Mouse (Mus musculus) myocyte (in vitro differentiated cells): ENCODE results near the gene Ptpn13. TPM values are rescaled to one million over a fixed set of nuclear protein-coding genes. Genes with fewer than 3 reads are reported as not detected.

Source experiments
- H3K27me3 ChIP-seq: one replicate; pipeline ENCODE4 v1.6.1; 2011; ENCODE audit not compliant: control insufficient read depth, insufficient read depth, insufficient read length
- H3K36me3 ChIP-seq: one replicate; pipeline ENCODE4 v1.6.1; 2011; ENCODE audit not compliant: control insufficient read depth, insufficient read depth
- H3K4me2 ChIP-seq: one replicate; pipeline ENCODE4 v1.6.1; 2011; ENCODE audit warnings: low read depth, control low read depth
- H3K4me3 ChIP-seq: one replicate; pipeline ENCODE4 v1.5.1; 2011; ENCODE audit warnings: mild to moderate bottlenecking, control low read depth, moderate library complexity
- H3K79me2 ChIP-seq: one replicate; pipeline ENCODE4 v1.6.1; 2011; ENCODE audit not compliant: control insufficient read depth, insufficient read depth
- H3ac ChIP-seq: one replicate; pipeline ENCODE4 v1.6.1; 2011; ENCODE audit not compliant: control insufficient read depth, insufficient read length
- CEBPB ChIP-seq: IDR thresholded peaks from 2 replicates; pipeline ENCODE4 v1.6.1; 2011; ENCODE audit warnings: mild to moderate bottlenecking, moderate library complexity; ENCODE audit not compliant: poor library complexity, insufficient read depth, severe bottlenecking
- E2F4 ChIP-seq: IDR thresholded peaks from one replicate; pipeline ENCODE4 v1.6.1; 2011; ENCODE audit warnings: mild to moderate bottlenecking, control low read depth, moderate library complexity; ENCODE audit not compliant: insufficient read depth
- MAX ChIP-seq: IDR thresholded peaks from one replicate; pipeline ENCODE4 v1.6.1; 2011; ENCODE audit warnings: low read depth, mild to moderate bottlenecking, control low read depth
- MYOD1 ChIP-seq, 3 experiments: IDR thresholded peaks; one replicate each; pipeline ENCODE4 v1.6.1; 2011; ENCODE audit warnings: control low read depth in 2 of 3, low read depth in 2 of 3, mild to moderate bottlenecking in 2 of 3, moderate library complexity in 1 of 3; ENCODE audit not compliant: insufficient read length in 2 of 3, control insufficient read depth in 1 of 3
- MYOG ChIP-seq, 3 experiments: IDR thresholded peaks; one replicate each; pipeline ENCODE4 v1.6.1; 2011; ENCODE audit warnings: control low read depth in 2 of 3, low read depth in 2 of 3, mild to moderate bottlenecking in 2 of 3; ENCODE audit not compliant: insufficient read length in 2 of 3, control insufficient read depth in 1 of 3, insufficient read depth in 1 of 3
- POLR2A ChIP-seq: IDR thresholded peaks from one replicate; pipeline ENCODE4 v1.6.1; 2011; ENCODE audit warnings: low read depth, mild to moderate bottlenecking, control low read depth, moderate library complexity; ENCODE audit not compliant: insufficient read length
- POLR2AphosphoS2 ChIP-seq: IDR thresholded peaks from one replicate; pipeline ENCODE4 v1.6.1; 2011; ENCODE audit warnings: low read depth, control low read depth; ENCODE audit not compliant: insufficient read length
- REST ChIP-seq: IDR thresholded peaks from one replicate; pipeline ENCODE4 v1.6.1; 2011; ENCODE audit warnings: mild to moderate bottlenecking, control low read depth, moderate library complexity; ENCODE audit not compliant: insufficient read depth, insufficient read length
- SRF ChIP-seq: IDR thresholded peaks from one replicate; pipeline ENCODE4 v1.6.1; 2011; ENCODE audit warnings: low read depth; ENCODE audit not compliant: control insufficient read depth, insufficient read length
- TCF12 ChIP-seq: IDR thresholded peaks from one replicate; pipeline ENCODE4 v1.6.1; 2011; ENCODE audit warnings: mild to moderate bottlenecking, control low read depth; ENCODE audit not compliant: poor library complexity, insufficient read depth, severe bottlenecking
- TCF3 ChIP-seq: IDR thresholded peaks from one replicate; pipeline ENCODE4 v1.6.1; 2011; ENCODE audit warnings: low read depth, control low read depth; ENCODE audit not compliant: insufficient read length
- USF1 ChIP-seq: IDR thresholded peaks from one replicate; pipeline ENCODE4 v1.6.1; 2011; ENCODE audit warnings: low read depth, mild to moderate bottlenecking, control low read depth, moderate library complexity
- polyA plus RNA-seq: library from polyadenylated mRNA; unstranded; fragments of >200 nt; fragmentation: generic; extraction: Trizol; gene quantifications from one replicate; pipeline ENCODE4 v1.2.1, GENCODE M21; 2012; ENCODE audit warnings: missing spikeins

Ptpn13 gene
- polyA plus RNA-seq, 1 experiment: 5.3 TPM

- no peaks in the 10 kb centered on the region for H3K79me2 ChIP-seq
- no peaks in the 10 kb centered on the region for H3K27me3 ChIP-seq
- TF ChIP-seq TCF3 (no peak), MYOD1 (IDR thresholded peaks at IDR 0.05; ENCODE audit: control insufficient read depth in 1 of 3, insufficient read length in 2 of 3, low read depth in 2 of 3) (no peak), POLR2AphosphoS2 (no peak), MYOG (IDR thresholded peaks at IDR 0.05; ENCODE audit: control insufficient read depth in 1 of 3, insufficient read depth in 1 of 3, insufficient read length in 2 of 3, low read depth in 2 of 3) (no peak), POLR2A (no peak), CEBPB (no peak), MAX (no peak), E2F4 (no peak), USF1 (no peak)
- no peak overlapping the region for H3K4me2 ChIP-seq
- no peak overlapping the region for H3ac ChIP-seq
- H3K36me3 ChIP-seq: no peaks in the 10 kb centered on the region
- H3K4me3 ChIP-seq: no peak overlapping the region
Measured at GRCm38 (mm10) chr5:103418886-103419285, 6.1 kb upstream of the Ptpn13 start.

DNA sequence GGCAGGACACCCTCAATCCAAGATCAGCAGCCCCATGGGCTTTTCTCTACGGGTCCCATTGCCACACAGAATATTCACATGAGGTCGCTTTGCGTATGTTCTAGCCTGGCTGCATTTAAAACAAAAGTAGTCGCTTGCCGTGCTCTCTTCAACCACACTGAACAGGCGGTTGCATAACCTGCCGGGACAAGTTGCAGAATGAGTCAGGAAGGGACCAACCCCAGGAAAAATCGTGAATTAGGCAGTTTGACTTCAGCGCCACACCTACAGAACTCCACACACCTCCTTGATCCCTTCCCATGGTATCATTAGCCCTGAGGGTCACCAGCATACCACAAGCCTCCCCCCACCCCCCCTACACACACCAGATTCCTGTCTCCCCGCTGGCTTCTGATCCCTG lies 4.4 kb upstream of the Ptpn13 start:
- H3K4me2 ChIP-seq: no peak overlapping the region
- H3K27me3 ChIP-seq: no peaks in the 10 kb centered on the region
- H3K36me3 ChIP-seq: no peaks in the 10 kb centered on the region
- no peaks in the 10 kb centered on the region for H3K79me2 ChIP-seq
- no peak overlapping the region for H3ac ChIP-seq
- no peak overlapping the region for H3K4me3 ChIP-seq
- no peak for TF ChIP-seq USF1
- no peak for TF ChIP-seq REST
- TF ChIP-seq POLR2AphosphoS2: no peak
- no peak for TF ChIP-seq MYOD1 (IDR thresholded peaks at IDR 0.05; ENCODE audit: control insufficient read depth in 1 of 3, insufficient read length in 2 of 3, low read depth in 2 of 3)
- TF ChIP-seq MAX: no peak
- TF ChIP-seq CEBPB: no peak
- no peak for TF ChIP-seq TCF12

GRCm38 (mm10) chr5:103422609-103423008 lies 2.4 kb upstream of the Ptpn13 start:
- Histone ChIP-seq H3K79me2 (no peaks in the 10 kb centered on the region), H3ac (no peak overlapping the region), H3K27me3 (no peaks in the 10 kb centered on the region), H3K36me3 (no peaks in the 10 kb centered on the region), H3K4me3 (no peak overlapping the region), H3K4me2 (no peak overlapping the region)
- TF ChIP-seq REST (no peak), MYOD1 (IDR thresholded peaks at IDR 0.05; ENCODE audit: control insufficient read depth in 1 of 3, insufficient read length in 2 of 3, low read depth in 2 of 3) (no peak), MAX (no peak), SRF (no peak), CEBPB (no peak), TCF3 (no peak), POLR2A (no peak), POLR2AphosphoS2 (no peak), TCF12 (no peak), MYOG (IDR thresholded peaks at IDR 0.05; ENCODE audit: control insufficient read depth in 1 of 3, insufficient read depth in 1 of 3, insufficient read length in 2 of 3, low read depth in 2 of 3) (no peak), E2F4 (no peak), USF1 (no peak)

DNA sequence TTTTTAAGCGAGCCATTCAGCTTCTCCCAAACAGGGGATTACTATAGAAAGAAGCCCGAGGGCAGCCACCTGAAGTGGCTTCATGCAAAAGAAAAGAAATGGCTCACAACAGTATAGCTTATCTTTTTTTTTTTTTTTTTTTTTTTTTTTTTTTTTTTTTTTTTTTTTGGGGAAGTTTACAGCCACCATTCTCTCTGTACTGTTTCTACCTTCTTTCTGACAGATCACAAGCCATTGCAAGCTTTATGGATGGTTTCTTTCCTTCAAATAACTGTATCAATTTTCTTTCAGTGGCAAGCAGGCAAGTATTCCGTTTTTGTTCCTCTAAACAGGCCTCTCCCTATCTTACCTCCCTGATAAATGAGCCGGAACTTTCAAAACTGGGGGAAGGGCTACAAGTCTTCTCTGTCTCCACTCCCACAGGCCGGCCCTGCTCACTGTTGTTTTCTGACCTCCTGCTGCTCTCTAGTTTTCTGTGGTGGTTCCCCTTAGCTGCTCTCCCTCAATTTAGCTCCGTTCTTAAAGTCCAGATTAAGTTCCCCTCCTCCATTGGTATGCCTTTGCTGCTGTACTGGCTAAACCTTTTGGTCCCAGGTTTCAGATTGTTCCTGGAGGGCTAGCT lies 1.6 kb upstream of the Ptpn13 start:
- no peak overlapping the region for H3K4me3 ChIP-seq
- H3K79me2 ChIP-seq: no peaks in the 10 kb centered on the region
- no peak overlapping the region for H3ac ChIP-seq
- H3K36me3 ChIP-seq: no peaks in the 10 kb centered on the region
- TF ChIP-seq USF1: no peak
- no peaks in the 10 kb centered on the region for H3K27me3 ChIP-seq
- no peak overlapping the region for H3K4me2 ChIP-seq

DNA sequence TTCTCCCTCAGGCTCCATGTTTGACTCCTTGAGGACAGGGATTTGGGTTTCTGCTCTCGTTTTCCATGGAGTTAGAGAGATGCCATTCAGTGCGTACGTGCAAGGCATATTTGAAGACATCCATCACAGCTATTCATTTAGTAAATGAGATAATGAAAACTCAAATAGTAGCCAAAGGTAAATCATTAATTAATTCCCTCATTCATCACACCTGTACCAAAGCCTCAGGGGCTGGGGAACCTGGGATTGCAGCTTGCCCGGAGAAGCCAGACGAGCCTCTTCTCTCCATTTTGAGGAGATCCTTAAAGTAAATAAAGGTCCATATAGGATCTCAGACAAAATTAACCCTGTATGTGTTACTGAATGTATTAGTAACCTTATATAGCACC lies 1.1 kb upstream of the Ptpn13 start:
- TF ChIP-seq POLR2AphosphoS2 (no peak), SRF (no peak), E2F4 (no peak), TCF12 (no peak), CEBPB (no peak), TCF3 (no peak), MAX (no peak), POLR2A (no peak), MYOG (IDR thresholded peaks at IDR 0.05; ENCODE audit: control insufficient read depth in 1 of 3, insufficient read depth in 1 of 3, insufficient read length in 2 of 3, low read depth in 2 of 3) (no peak), USF1 (no peak), REST (no peak), MYOD1 (IDR thresholded peaks at IDR 0.05; ENCODE audit: control insufficient read depth in 1 of 3, insufficient read length in 2 of 3, low read depth in 2 of 3) (no peak)
- no peaks in the 10 kb centered on the region for H3K79me2 ChIP-seq
- no peaks in the 10 kb centered on the region for H3K27me3 ChIP-seq
- H3K4me3 ChIP-seq: peak overlapping the region; percentile 29
- H3K36me3 ChIP-seq: no peaks in the 10 kb centered on the region
- H3ac ChIP-seq: no peak overlapping the region
- H3K4me2 ChIP-seq: no peak overlapping the region
